Mouse (Mus musculus): ENCODE measurements at regions not wholly inside any gene's neighbourhood (a gene's known extent, or its start where the extent isn't known, plus 50 kb on each side); places are given as distances from the start of the nearest gene placed in this dataset.

DNA sequence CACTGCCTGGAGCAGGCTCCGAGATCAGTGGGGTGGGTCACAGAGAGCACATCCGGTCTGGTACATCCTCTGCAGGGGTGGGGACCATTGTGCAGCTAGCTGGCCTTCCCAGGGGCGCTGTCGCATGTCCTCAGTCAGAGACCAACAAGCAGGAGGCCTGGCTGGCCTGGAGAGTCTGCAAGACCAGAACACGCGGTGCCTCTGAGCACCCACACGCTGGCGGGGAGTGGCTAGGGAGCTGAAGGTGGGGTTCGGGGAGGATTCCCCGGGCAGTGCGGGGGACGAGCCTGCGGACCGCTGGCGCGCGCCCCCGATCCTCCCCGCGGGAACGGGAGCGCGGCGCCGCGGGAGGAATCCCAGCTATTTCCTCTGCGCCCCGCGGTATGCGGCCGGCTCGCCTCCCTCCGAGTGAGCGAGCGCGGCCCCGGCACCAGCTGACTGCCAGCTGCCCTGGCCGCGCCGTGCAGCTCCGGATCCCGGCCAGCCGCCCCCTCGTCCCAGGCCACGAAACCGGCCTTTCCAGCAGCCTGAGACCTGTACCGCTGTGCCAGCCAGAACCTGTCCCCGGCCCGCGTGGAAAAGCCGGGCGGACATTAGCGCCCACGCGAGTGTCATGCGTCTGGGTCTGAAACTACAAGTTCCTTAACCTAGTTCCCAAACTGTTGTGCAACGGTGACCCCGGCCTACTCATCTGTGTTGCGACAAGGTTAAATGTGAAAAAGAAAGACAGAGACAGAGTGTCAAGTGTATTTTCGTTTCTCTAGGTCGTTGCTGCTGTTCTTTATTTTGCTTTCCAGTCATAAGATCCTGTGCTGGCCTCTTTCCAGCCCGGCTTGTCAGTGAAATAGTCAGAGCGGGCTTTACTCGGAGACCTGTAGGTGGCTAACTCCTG is 61.2 kb downstream of the Pkdcc start:
- DNase-seq (ENCODE audit: low read depth, low spot score): peak; percentile 85

DNA sequence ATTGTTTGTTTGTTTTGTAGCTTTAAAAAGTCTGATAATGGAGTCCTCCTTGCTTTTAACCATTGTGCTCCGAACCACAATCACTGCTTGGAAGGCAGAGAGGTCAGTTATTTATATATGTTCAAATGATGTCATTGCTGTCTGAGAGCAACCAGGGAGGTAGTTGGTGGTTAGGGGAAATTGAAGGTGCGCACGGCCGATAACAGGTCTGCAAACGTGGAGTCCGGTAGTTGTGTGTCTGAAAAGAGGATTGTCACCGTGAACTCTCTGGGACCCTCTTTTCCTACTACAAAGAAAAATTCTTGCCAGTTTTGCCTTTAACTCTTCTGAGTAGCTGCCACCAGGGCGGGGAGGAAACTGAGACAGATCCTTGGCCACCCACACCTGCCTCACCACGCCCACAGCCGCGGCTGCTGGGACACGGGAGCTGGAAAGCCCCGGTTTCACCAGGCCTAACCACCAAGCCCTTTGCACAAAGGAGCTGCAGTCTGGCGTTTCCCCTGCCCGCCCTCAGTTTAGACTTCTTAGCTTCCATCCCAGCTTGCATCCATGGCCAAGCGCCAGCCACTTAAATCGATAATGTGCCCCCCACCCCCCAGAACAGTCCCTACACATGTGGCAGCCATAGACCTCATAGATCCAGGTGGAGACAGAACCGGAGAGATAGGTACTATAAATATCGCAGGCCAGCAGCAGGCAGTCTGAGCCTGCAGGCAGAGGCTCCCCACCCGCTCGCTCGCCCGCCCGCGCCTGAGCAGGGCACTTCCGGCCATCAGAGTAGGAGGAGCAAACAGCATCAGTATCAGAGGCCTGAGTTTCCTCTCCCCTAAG is 62.2 kb downstream of the Pkdcc start:
- peak; percentile 97 for DNase-seq (ENCODE audit: low read depth, low spot score)

DNA sequence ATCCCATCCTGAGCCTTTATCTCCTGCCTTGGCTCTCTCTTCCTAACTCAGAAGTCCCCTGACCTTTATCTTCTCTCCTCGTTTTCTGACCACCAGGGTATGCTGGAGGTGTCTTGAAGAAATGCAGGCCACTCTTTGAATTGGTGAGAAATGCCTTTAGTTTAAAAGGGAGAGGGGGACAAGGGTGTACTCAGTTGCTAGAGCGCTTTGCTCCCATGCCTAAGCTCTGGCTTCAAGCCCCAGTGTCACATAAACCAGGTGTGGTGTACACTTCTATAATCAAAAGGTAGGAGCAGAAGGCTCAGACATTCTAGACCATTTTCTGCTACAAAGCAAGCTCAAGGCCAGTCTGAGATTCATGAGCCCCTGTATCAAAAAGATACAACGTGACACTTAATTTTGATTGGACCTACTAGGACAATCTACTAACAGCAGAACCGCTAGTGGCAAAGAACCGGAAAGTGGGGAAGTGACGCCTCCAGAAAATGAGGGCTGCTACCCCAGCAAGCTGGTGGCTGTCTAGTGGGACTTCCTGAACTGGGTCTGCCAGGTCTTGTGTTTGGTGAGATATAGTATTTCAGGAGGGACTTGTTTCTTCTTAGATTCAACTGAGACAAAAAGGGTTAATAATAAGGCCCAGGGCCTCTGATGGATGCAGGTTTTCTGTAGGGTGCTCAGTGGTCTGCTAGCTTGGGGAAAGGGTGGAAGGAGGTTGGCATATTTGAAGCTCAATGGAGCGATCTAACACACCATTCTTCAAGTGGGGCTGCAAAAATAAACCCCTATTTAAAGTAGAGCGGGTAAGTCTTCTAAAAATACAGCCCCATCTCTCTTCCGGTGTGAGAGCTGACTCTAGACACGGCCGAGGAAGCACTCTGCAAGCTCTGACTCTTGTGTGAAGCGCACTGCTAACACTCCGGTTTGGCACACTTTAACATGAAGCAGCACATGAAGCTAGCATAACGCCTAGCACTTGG is 63.1 kb downstream of the Pkdcc start:
- DNase-seq (ENCODE audit: low read depth, low spot score): peak; percentile 90

DNA sequence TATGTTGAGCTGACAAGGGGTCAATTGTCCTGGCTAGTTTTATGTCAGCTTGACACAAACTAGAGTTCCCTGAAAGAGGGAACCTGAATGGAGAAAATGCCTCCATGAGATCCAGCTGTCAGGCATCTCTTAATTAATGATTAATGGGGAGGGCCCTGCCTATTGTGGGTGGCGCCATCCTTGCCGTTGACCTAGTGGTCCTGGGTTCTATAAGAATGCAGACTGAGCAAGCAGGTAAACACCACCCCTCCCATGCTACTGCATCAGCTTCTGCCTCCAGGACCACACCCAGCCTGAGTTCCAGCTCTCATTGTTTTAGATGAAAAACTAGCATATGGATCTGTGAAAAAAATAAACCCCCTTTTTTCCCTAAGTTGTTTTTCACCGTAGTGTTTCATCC is 67.4 kb upstream of the Eml4 start:
- no peak for DNase-seq (ENCODE audit: low read depth, low spot score)

DNA sequence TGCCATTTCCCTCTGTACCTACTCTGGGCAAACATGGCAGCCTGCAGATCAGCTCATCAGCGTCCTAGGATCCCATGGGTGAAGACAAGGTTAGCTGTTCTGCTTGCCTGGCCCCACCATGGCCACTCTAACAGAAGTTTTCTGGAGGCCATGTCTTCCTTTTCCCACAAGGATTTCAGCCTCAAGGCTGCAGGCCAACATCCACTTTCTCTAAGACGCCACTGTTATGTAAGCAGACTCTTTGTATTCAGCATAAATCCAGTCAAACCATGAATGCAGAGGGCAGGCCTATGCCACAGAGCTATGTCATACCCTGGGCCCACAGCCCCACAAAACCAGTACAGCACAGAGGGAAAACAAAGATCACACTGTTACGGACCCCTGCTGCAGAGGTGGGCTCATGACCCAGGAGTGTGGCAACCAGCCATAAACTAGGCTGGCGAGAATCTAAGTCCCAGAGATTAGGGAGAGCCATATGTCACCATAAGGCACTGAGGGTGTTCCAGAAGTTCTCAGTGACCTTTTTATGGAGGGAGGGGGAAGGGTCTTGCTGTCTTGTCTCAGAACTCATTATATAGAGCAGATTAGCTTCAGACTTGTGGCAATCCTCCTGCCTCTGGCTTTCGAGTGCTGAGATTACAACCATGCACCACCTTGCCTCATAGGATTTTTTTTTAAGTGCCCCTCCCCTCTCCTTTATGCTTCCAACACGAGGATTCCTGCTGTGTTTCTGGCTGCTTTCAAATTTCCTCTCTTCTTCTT is 63.2 kb upstream of the Eml4 start:
- no peak for DNase-seq (ENCODE audit: low read depth, low spot score)

DNA sequence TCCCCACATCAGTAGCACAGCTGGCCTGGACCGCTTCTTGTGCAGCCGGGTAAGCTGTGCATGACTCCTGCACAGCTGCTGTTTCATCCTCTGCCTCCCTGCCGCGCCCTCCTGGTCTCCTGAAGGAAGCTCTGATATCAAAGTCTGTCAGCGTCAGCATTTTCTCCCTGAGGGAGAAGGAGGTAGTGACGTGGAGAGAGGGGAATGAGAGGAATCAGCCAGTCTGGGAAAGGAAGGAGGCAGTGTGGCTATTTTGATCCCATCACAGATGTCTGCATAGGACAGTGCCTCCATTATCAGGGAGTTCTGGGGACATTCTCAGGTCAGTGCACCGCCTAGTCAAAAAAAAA is 62.6 kb upstream of the Eml4 start:
- DNase-seq (ENCODE audit: low read depth, low spot score): no peak

DNA sequence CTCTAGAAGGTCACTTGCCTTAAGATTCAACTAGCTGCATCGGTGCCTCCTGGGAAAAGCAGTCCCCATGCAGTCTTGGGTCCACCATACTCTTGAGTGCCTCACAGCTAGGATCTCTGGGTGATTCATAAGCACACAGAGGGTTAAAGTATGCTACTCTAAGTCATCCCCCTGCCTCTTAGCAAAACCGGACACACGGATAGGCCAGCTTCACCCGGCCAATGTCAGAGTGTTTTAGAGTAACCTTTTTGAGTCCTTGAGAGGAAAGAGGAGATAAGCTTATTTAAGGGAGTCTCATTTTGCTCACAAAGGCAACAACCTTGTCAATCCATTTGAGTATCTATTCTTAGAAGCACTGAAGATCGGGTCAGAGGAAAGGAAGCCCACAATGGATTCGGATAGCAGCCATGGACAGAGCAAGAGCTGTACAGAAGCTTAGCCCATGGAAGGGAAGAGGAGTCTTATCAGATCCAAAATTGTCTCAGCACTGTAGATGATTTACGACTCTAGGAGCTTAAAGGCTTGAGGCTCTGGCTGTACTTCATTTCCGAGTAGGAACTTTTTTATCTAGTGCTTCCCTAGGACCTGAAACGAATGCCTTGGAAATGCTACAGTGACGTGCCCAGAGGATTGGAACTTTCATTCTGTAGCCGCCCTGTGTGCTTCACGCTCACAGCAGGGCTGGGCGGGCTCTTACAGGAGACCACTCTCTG is 55.0 kb upstream of the Eml4 start:
- no peak for DNase-seq (ENCODE audit: low read depth, low spot score)

DNA sequence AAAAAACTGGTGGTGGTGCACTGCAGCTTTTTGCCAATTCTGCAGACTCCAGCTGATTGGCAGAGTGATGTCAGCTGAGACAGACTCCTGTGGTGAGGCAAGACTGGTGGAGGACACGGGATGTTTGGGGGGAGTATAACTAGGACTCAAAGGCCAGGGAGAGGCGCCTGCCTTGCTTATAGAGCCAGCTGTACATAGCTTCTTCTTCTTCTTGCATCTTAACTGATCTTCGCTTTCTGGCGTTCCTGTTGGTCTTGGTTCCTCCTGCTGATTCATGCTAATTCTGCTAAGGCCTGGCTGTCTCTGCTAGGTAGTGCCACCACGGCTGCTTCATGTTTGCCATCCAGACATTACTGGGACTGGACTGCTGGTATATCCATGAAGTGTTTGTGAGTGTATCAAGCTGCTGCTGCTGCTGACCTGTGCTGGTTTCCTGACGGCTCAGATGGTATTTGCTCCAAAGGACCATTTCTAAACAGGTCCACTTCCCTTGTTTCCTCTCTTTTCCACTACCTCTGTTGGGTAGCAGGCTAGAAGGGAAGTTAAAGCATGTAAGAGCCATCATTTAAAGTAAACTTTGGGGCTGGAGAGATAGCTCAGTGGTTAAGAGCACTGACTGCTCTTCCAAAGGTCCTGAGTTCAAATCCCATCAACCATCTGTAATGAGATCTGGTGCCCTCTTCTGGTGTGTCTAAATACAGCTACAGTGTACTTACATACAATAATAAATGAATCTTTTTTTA is 53.2 kb upstream of the Eml4 start:
- no peak for DNase-seq (ENCODE audit: low read depth, low spot score)
